Mouse (Mus musculus): ENCODE results near the gene Spag16. TPM values are rescaled to one million over a fixed set of nuclear protein-coding genes. Genes with fewer than 3 reads are reported as not detected.

The Spag16 gene
- polyA plus RNA-seq, 1 experiment: not detected

GRCm38 (mm10) chr1:70700270-70700669 is 873.5 kb downstream of the Spag16 start:
- H3ac ChIP-seq (ENCODE audit: control insufficient read depth, insufficient read length): no peak overlapping the region
- H3K27me3 ChIP-seq (ENCODE audit: control insufficient read depth, insufficient read depth, insufficient read length): no peaks in the 10 kb centered on the region
- H3K36me3 ChIP-seq (ENCODE audit: control insufficient read depth, insufficient read depth): no peaks in the 10 kb centered on the region
- H3K79me2 ChIP-seq (ENCODE audit: control insufficient read depth, insufficient read depth): no peaks in the 10 kb centered on the region
- TF ChIP-seq REST (IDR thresholded peaks at IDR 0.05; ENCODE audit: insufficient read depth, insufficient read length) (no peak), CEBPB (IDR thresholded peaks at IDR 0.05; ENCODE audit: insufficient read depth, poor library complexity, severe bottlenecking) (no peak), TCF3 (IDR thresholded peaks at IDR 0.05; ENCODE audit: insufficient read length, low read depth) (no peak)
- H3K4me2 ChIP-seq (ENCODE audit: low read depth): no peak overlapping the region
- H3K4me3 ChIP-seq: no peak overlapping the region

DNA sequence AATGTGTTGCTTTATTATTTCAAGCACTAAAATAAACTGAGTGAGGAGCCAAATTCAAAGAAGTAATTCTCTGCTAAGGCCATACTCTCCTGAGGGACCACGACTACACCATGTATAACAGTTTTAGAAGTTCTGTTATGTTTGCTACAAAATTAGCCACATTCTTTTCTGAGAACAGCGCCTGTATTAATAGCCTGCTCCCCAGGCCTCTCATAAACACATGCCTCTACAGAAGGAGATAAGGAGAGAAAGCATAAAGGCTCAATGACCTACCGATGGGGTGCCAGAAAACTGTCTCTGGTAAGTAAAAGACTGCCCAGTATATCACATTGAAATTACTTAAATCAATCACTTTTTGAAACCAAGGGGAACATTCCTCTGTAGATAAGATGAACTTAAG is 877.2 kb downstream of the Spag16 start:
- no peak overlapping the region for H3K4me3 ChIP-seq

DNA sequence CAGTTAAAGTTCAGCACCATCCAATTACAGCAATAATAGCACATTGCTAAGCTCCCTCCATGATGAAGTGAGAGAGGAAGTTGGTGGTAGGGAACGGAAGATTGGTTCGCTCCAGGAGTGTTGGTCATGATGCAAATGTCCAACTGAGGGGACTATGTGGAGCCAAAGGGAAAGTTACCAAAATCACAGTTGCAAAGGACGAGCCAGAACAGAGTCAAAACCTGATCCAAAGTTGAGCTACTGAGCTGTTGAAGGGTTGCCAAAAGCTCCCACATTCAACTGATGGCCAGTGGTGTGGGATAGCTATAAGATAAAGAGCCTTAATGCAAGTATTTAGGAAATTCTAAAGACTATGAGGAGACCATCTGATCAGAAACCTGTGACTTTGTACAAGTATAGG is 879.1 kb downstream of the Spag16 start:
- Histone ChIP-seq H3K27me3 (ENCODE audit: control insufficient read depth, insufficient read depth, insufficient read length) (no peaks in the 10 kb centered on the region), H3K4me2 (ENCODE audit: low read depth) (no peak overlapping the region), H3ac (ENCODE audit: control insufficient read depth, insufficient read length) (no peak overlapping the region), H3K4me3 (no peak overlapping the region), H3K79me2 (ENCODE audit: control insufficient read depth, insufficient read depth) (no peaks in the 10 kb centered on the region), H3K36me3 (ENCODE audit: control insufficient read depth, insufficient read depth) (no peaks in the 10 kb centered on the region)
- TF ChIP-seq MYOG (IDR thresholded peaks at IDR 0.05; ENCODE audit: control insufficient read depth in 1 of 3, insufficient read depth in 1 of 3, insufficient read length in 2 of 3, low read depth in 2 of 3) (no peak), TCF12 (IDR thresholded peaks at IDR 0.05; ENCODE audit: insufficient read depth, poor library complexity, severe bottlenecking) (no peak), SRF (IDR thresholded peaks at IDR 0.05; ENCODE audit: control insufficient read depth, insufficient read length, low read depth) (no peak), POLR2A (IDR thresholded peaks at IDR 0.05; ENCODE audit: insufficient read length, low read depth) (no peak), MAX (IDR thresholded peaks at IDR 0.05; ENCODE audit: low read depth) (no peak), TCF3 (IDR thresholded peaks at IDR 0.05; ENCODE audit: insufficient read length, low read depth) (no peak), POLR2AphosphoS2 (IDR thresholded peaks at IDR 0.05; ENCODE audit: insufficient read length, low read depth) (no peak), CEBPB (IDR thresholded peaks at IDR 0.05; ENCODE audit: insufficient read depth, poor library complexity, severe bottlenecking) (no peak), USF1 (IDR thresholded peaks at IDR 0.05; ENCODE audit: low read depth) (no peak), MYOD1 (IDR thresholded peaks at IDR 0.05; ENCODE audit: control insufficient read depth in 1 of 3, insufficient read length in 2 of 3, low read depth in 2 of 3) (no peak), E2F4 (IDR thresholded peaks at IDR 0.05; ENCODE audit: insufficient read depth) (no peak), REST (IDR thresholded peaks at IDR 0.05; ENCODE audit: insufficient read depth, insufficient read length) (no peak)

More for the DNA sequence above, 877.2 kb downstream of the Spag16 start:
- Histone ChIP-seq H3ac (ENCODE audit: control insufficient read depth, insufficient read length) (no peak overlapping the region), H3K36me3 (ENCODE audit: control insufficient read depth, insufficient read depth) (no peaks in the 10 kb centered on the region), H3K4me2 (ENCODE audit: low read depth) (no peak overlapping the region), H3K79me2 (ENCODE audit: control insufficient read depth, insufficient read depth) (no peaks in the 10 kb centered on the region), H3K27me3 (ENCODE audit: control insufficient read depth, insufficient read depth, insufficient read length) (no peaks in the 10 kb centered on the region)
- no peak for TF ChIP-seq USF1 (IDR thresholded peaks at IDR 0.05; ENCODE audit: low read depth)
- TF ChIP-seq MYOG (IDR thresholded peaks at IDR 0.05; ENCODE audit: control insufficient read depth in 1 of 3, insufficient read depth in 1 of 3, insufficient read length in 2 of 3, low read depth in 2 of 3): no peak
- no peak for TF ChIP-seq SRF (IDR thresholded peaks at IDR 0.05; ENCODE audit: control insufficient read depth, insufficient read length, low read depth)
- TF ChIP-seq MYOD1 (IDR thresholded peaks at IDR 0.05; ENCODE audit: control insufficient read depth in 1 of 3, insufficient read length in 2 of 3, low read depth in 2 of 3): no peak
- no peak for TF ChIP-seq REST (IDR thresholded peaks at IDR 0.05; ENCODE audit: insufficient read depth, insufficient read length)
- no peak for TF ChIP-seq POLR2AphosphoS2 (IDR thresholded peaks at IDR 0.05; ENCODE audit: insufficient read length, low read depth)

GRCm38 (mm10) chr1:70725045-70725444 is 898.3 kb downstream of the Spag16 start:
- H3K4me3 ChIP-seq: no peak overlapping the region
- no peaks in the 10 kb centered on the region for H3K79me2 ChIP-seq (ENCODE audit: control insufficient read depth, insufficient read depth)
- no peak for TF ChIP-seq REST (IDR thresholded peaks at IDR 0.05; ENCODE audit: insufficient read depth, insufficient read length)
- TF ChIP-seq USF1 (IDR thresholded peaks at IDR 0.05; ENCODE audit: low read depth): no peak
- TF ChIP-seq POLR2A (IDR thresholded peaks at IDR 0.05; ENCODE audit: insufficient read length, low read depth): no peak
- no peak for TF ChIP-seq MYOG (IDR thresholded peaks at IDR 0.05; ENCODE audit: control insufficient read depth in 1 of 3, insufficient read depth in 1 of 3, insufficient read length in 2 of 3, low read depth in 2 of 3)
- no peak for TF ChIP-seq MAX (IDR thresholded peaks at IDR 0.05; ENCODE audit: low read depth)
- no peak overlapping the region for H3K4me2 ChIP-seq (ENCODE audit: low read depth)
- H3K36me3 ChIP-seq (ENCODE audit: control insufficient read depth, insufficient read depth): no peaks in the 10 kb centered on the region
- no peak overlapping the region for H3ac ChIP-seq (ENCODE audit: control insufficient read depth, insufficient read length)
- no peaks in the 10 kb centered on the region for H3K27me3 ChIP-seq (ENCODE audit: control insufficient read depth, insufficient read depth, insufficient read length)

DNA sequence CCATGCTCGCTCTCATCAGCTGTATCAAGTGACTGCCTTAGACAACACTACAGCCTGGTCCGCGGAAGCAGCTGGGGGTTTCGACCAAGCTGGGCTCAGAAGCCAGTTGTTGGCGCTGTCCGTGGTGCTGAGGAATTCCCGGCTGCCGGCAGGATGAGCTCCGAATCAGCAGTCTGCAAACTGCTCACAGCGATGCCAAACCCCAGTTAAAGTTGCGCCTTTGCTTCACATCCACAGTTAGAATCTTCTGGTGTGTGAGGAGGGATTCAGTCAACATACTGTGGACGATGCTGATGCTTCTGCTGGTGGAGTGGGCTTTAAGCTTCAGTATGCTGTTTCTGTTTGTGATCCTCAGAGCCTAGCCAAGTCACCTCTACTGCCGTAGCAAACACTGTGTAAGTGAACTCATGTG is 898.9 kb downstream of the Spag16 start, which contains the start of gene Vwc2l:
TSS of gene Vwc2l (plus strand) at position 61 of the 412 bp plus-strand sequence.
- Histone ChIP-seq H3K4me3 (no peak within 1 kb of the TSS), H3ac (ENCODE audit: control insufficient read depth, insufficient read length) (no peak within 1 kb of the TSS), H3K27me3 (ENCODE audit: control insufficient read depth, insufficient read depth, insufficient read length) (no peaks in the 10 kb centered on the region), H3K4me2 (ENCODE audit: low read depth) (no peak within 1 kb of the TSS), H3K36me3 (ENCODE audit: control insufficient read depth, insufficient read depth) (no peaks in the 10 kb centered on the region), H3K79me2 (ENCODE audit: control insufficient read depth, insufficient read depth) (no peaks in the 10 kb centered on the region)
- TF ChIP-seq USF1 (IDR thresholded peaks at IDR 0.05; ENCODE audit: low read depth): no peak
- TF ChIP-seq POLR2AphosphoS2 (IDR thresholded peaks at IDR 0.05; ENCODE audit: insufficient read length, low read depth): no peak
- no peak for TF ChIP-seq POLR2A (IDR thresholded peaks at IDR 0.05; ENCODE audit: insufficient read length, low read depth)
- peak; percentile 99 for TF ChIP-seq REST (IDR thresholded peaks at IDR 0.05; ENCODE audit: insufficient read depth, insufficient read length)
- TF ChIP-seq MAX (IDR thresholded peaks at IDR 0.05; ENCODE audit: low read depth): no peak
- no peak for TF ChIP-seq TCF3 (IDR thresholded peaks at IDR 0.05; ENCODE audit: insufficient read length, low read depth)
- no peak for TF ChIP-seq TCF12 (IDR thresholded peaks at IDR 0.05; ENCODE audit: insufficient read depth, poor library complexity, severe bottlenecking)
- peak in 2 of 3 experiments; percentile 34 to 68 for TF ChIP-seq MYOG (IDR thresholded peaks at IDR 0.05; ENCODE audit: control insufficient read depth in 1 of 3, insufficient read depth in 1 of 3, insufficient read length in 2 of 3, low read depth in 2 of 3)
- no peak for TF ChIP-seq SRF (IDR thresholded peaks at IDR 0.05; ENCODE audit: control insufficient read depth, insufficient read length, low read depth)
- TF ChIP-seq MYOD1 (IDR thresholded peaks at IDR 0.05; ENCODE audit: control insufficient read depth in 1 of 3, insufficient read length in 2 of 3, low read depth in 2 of 3): peak in 2 of 3 experiments; percentile 32 to 39
- TF ChIP-seq CEBPB (IDR thresholded peaks at IDR 0.05; ENCODE audit: insufficient read depth, poor library complexity, severe bottlenecking): no peak
- no peak for TF ChIP-seq E2F4 (IDR thresholded peaks at IDR 0.05; ENCODE audit: insufficient read depth)

Other genes starting within 250 kb of the Spag16 start
- gene Ikzf2, start 139.7 kb upstream of the Spag16 start, polyA plus RNA-seq (2012; fragmentation: generic; extraction: Trizol): 0.44 TPM

Data from myocyte (in vitro differentiated cells).